Mouse (Mus musculus) forebrain, embryonic 13.5 days (tissue): Measurements from ENCODE around the gene Gpa33. TPM values are rescaled to one million over a fixed set of nuclear protein-coding genes. Genes with fewer than 3 reads are reported as not detected.

Source experiments
- ATAC-seq: fragments of 200-750 bp; cut with Nextera tagmentation; 2 replicates; pipeline ENCODE4 v1.8.0; 2017
- H3K27ac ChIP-seq: fragments of 300-500 bp; sonication (generic); 2 replicates; pipeline ENCODE4 v1.5.1; 2015; ENCODE audit warnings: inconsistent platforms, mild to moderate bottlenecking, moderate library complexity
- H3K27me3 ChIP-seq: fragments of 300-500 bp; sonication (generic); 2 replicates; pipeline ENCODE4 v1.6.1; 2015; ENCODE audit warnings: mild to moderate bottlenecking, inconsistent platforms
- H3K36me3 ChIP-seq: fragments of 300-500 bp; sonication (generic); 2 replicates; pipeline ENCODE4 v1.6.1; 2015; ENCODE audit warnings: mild to moderate bottlenecking, inconsistent platforms; ENCODE audit not compliant: poor library complexity, severe bottlenecking
- H3K4me1 ChIP-seq: fragments of 300-500 bp; sonication (generic); 2 replicates; pipeline ENCODE4 v1.6.1; 2015; ENCODE audit warnings: inconsistent platforms
- H3K4me2 ChIP-seq: fragments of 300-500 bp; sonication (generic); 2 replicates; pipeline ENCODE4 v1.6.1; 2015; ENCODE audit warnings: inconsistent platforms, mild to moderate bottlenecking, moderate library complexity
- H3K4me3 ChIP-seq: fragments of 300-500 bp; sonication (generic); 2 replicates; pipeline ENCODE4 v1.5.1; 2015; ENCODE audit warnings: mild to moderate bottlenecking, inconsistent platforms
- H3K9ac ChIP-seq: fragments of 300-500 bp; sonication (generic); 2 replicates; pipeline ENCODE4 v1.6.1; 2015; ENCODE audit warnings: mild to moderate bottlenecking, inconsistent platforms
- H3K9me3 ChIP-seq: fragments of 300-500 bp; sonication (generic); replicated peaks from 2 replicates; pipeline ENCODE4 v1.6.1; 2016; ENCODE audit warnings: inconsistent platforms
- WGBS: fragments of 180-500 bp; shearing (Covaris S2); methylation state at CpG from one replicate; pipeline ENCODE4 v1.1.7; 2015; 5-methylcytosine and 5-hydroxymethylcytosine counted together
- polyA plus RNA-seq: library from polyadenylated mRNA; unstranded; fragments of >200 nt; fragmentation: Nextera tagmentation; extraction: Ambion mirVana; gene quantifications from 2 replicates; pipeline ENCODE4 v1.2.1, GENCODE M21; 2015

Gpa33 gene
- polyA plus RNA-seq, 1 experiment from 2014 or later: not detected

DNA sequence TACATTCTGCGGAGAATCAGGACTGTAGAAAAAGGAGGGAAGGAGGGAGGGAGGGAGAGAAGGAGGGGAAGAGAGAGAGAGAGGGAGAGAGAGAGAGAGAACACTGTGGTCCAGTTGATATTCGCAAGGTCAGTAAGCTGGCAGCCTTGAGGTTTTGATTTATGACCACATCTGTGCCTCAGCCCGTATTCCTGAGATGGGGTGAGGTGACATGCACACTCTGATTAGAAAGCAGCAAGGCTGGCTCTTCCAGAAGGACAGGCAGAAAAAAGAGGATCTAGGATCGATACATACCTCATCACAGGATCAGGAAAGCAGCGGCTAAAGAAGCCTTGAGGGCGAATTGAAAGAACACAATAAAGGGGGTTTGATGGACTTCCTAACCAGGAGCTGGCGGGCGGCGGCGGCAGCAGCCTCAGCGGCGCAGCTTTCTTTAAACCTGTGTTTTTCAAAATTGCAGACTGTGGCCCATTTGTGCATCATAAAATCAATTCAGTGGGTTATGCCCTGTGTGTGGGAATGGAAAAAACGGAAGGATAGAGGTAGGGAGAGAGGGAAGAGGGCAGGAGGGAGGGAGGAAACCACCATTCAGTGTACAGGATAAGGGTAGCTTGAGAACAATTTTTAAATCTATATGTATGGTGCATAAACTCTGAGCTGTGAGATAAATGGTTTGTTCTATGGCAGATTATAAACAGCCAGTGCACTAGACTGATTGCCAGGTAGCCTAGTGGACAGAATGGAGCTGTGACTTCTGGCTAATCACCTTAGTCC is 12.0 kb upstream of the Gpa33 start:
- no peak for ATAC-seq
- 52% methylated on average over 13 of the region's 13 CpGs for WGBS
- Histone ChIP-seq H3K27me3 (no peaks in the 10 kb centered on the region), H3K9me3 (no peaks in the 10 kb centered on the region; the same call in 1 of the 2 replicates), H3K27ac (no peak overlapping the region), H3K9ac (no peak overlapping the region), H3K4me2 (no peak overlapping the region), H3K4me3 (no peak overlapping the region), H3K4me1 (no peaks in the 10 kb centered on the region), H3K36me3 (no peaks in the 10 kb centered on the region)

GRCm38 (mm10) chr1:166122114-166122513 is 7.9 kb upstream of the Gpa33 start:
- Histone ChIP-seq H3K9me3 (no peaks in the 10 kb centered on the region; the same call in 1 of the 2 replicates), H3K9ac (no peak overlapping the region), H3K4me2 (no peak overlapping the region), H3K27ac (no peak overlapping the region), H3K4me3 (no peak overlapping the region), H3K4me1 (no peaks in the 10 kb centered on the region), H3K27me3 (no peaks in the 10 kb centered on the region), H3K36me3 (no peaks in the 10 kb centered on the region)
- WGBS: 85% methylated on average over 7 of the region's 7 CpGs
- ATAC-seq: no peak

DNA sequence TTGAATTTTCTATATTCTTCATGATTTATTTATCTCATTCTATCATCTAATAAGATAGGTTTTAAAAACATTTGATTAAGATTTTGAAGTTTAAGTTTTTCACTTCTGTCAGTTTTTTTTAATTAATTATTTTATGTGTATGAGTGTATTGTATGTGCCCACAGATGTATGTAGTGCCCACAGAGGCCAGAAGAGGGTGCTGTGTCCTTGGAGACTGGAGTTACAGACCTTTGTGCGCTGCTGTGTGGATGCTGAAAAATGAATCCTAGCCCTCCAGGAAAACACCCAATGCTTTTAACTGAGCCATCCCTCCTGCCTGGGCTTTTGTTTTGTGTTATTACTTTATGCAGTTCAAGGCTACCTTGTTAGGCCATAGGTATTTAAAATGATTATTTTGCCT is 7.0 kb upstream of the Gpa33 start:
- no peak for ATAC-seq
- 92% methylated on average over 1 of the region's 1 CpGs for WGBS
- no peak overlapping the region for H3K9ac ChIP-seq
- no peak overlapping the region for H3K4me3 ChIP-seq
- no peaks in the 10 kb centered on the region; the same call in 1 of the 2 replicates for H3K9me3 ChIP-seq
- no peaks in the 10 kb centered on the region for H3K4me1 ChIP-seq
- H3K27me3 ChIP-seq: no peaks in the 10 kb centered on the region
- H3K36me3 ChIP-seq: no peaks in the 10 kb centered on the region
- H3K27ac ChIP-seq: no peak overlapping the region
- no peak overlapping the region for H3K4me2 ChIP-seq

DNA sequence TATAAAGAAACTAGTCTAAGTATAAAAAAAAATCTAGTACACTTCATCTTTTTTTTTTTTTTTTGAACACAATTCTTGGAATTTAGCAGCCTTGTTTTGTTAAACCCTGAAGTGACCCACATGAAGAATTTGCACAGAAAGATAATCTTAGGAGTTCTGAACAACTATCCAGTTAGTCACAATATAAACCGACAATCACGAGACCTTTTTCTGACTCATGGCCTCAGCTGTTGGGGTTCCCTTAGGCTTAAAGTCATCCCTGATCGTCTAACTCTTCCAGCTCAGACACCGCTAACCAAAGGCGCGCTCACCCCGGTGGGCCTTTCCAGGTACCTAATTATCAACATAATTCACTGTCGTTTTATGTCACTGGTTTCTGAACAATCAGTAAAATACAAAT is 6.3 kb upstream of the Gpa33 start:
- Histone ChIP-seq H3K27ac (no peak overlapping the region), H3K4me3 (no peak overlapping the region), H3K36me3 (no peaks in the 10 kb centered on the region), H3K9me3 (no peaks in the 10 kb centered on the region; the same call in 1 of the 2 replicates), H3K27me3 (no peaks in the 10 kb centered on the region), H3K4me1 (no peaks in the 10 kb centered on the region), H3K4me2 (no peak overlapping the region), H3K9ac (no peak overlapping the region)
- ATAC-seq: no peak
- WGBS: 92% methylated on average over 8 of the region's 8 CpGs

- H3K27me3 ChIP-seq: no peaks in the 10 kb centered on the region
- H3K4me1 ChIP-seq: no peaks in the 10 kb centered on the region
- H3K36me3 ChIP-seq: no peaks in the 10 kb centered on the region
- ATAC-seq: no peak
- no peak overlapping the region for H3K4me2 ChIP-seq
- H3K9ac ChIP-seq: no peak overlapping the region
- H3K4me3 ChIP-seq: no peak overlapping the region
- WGBS: 62% methylated on average over 8 of the region's 8 CpGs
- no peaks in the 10 kb centered on the region; the same call in 1 of the 2 replicates for H3K9me3 ChIP-seq
- H3K27ac ChIP-seq: no peak overlapping the region
Observed at GRCm38 (mm10) chr1:166124932-166125593, 5.0 kb upstream of the Gpa33 start.

DNA sequence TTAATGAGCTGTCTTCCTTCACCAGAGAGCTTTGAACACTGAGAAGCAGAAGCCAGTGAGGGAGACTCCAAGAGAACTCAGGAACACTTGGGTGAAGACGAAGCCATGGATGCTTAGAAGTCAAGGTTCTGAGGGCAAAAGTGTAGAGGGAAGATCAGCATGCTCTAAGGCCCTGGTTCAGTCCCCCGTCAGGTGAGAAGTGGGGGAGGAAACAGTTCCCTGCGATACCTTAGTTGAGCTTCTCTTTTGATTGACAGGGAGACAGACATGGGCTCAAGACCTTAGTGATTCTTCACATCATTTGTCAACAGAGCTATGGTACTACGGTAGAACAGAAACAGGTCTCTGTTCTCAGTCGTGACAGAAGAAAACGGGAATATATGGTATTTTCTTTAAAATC is 3.7 kb upstream of the Gpa33 start:
- Histone ChIP-seq H3K36me3 (no peaks in the 10 kb centered on the region), H3K9me3 (no peaks in the 10 kb centered on the region; the same call in 1 of the 2 replicates), H3K4me3 (no peak overlapping the region), H3K27me3 (no peaks in the 10 kb centered on the region), H3K4me2 (no peak overlapping the region), H3K9ac (no peak overlapping the region), H3K27ac (no peak overlapping the region), H3K4me1 (no peaks in the 10 kb centered on the region)
- WGBS: 95% methylated on average over 6 of the region's 6 CpGs
- ATAC-seq: no peak

DNA sequence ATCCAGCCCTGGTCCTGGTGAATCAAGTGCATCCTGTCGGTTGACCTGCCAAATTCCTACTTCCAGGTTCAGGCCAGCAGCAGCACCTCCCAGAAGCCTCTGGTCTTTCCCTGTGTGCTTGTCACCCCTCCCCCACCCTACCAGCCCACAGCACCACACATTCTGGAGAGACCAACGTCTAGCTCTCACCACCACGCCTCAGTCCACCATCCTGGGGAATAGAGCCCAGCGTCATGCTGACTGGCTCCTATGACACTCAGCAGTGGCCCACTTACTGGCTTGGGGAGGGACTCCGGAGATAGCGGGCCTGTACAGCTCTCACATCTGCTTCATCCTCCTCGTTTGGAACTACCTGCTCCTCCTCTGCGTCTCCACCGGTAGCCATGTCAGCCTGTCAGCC is 3.2 kb upstream of the Gpa33 start:
- Histone ChIP-seq H3K9ac (no peak overlapping the region), H3K4me1 (no peaks in the 10 kb centered on the region), H3K27me3 (no peaks in the 10 kb centered on the region), H3K4me2 (no peak overlapping the region), H3K4me3 (no peak overlapping the region), H3K9me3 (no peaks in the 10 kb centered on the region; the same call in 1 of the 2 replicates), H3K27ac (no peak overlapping the region), H3K36me3 (no peaks in the 10 kb centered on the region)
- 81% methylated on average over 9 of the region's 9 CpGs for WGBS
- no peak for ATAC-seq

DNA sequence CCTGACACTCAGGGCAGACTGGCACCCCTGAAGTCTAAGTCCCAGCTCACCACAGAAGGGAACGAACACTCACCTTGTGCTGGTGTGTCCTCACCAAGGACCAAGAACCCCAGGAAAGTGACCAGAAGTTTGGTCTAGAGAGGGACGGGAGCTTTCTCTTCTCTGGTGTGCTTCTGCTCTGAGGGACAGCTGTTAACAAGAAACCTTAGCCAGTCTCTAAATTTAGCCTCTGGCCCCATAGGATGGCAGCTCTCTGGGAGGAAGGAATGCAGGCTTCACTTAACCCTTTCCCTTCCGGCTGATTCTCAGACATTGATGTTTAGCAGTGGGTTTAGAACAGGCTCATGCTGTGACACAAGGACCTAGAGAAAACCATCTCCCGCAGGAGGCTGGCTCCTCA is 2.3 kb upstream of the Gpa33 start, which contains the start of gene Dusp27:
Gene Dusp27 (minus strand): TSS at position 204 of the 400 bp plus-strand sequence.
- Histone ChIP-seq H3K9me3 (no peaks in the 10 kb centered on the region; the same call in 1 of the 2 replicates), H3K4me1 (no peaks in the 10 kb centered on the region), H3K4me2 (no peak within 1 kb of the TSS), H3K4me3 (no peak within 1 kb of the TSS), H3K36me3 (no peaks in the 10 kb centered on the region), H3K27me3 (no peaks in the 10 kb centered on the region), H3K27ac (no peak within 1 kb of the TSS), H3K9ac (no peak within 1 kb of the TSS)
- ATAC-seq: no peak
- WGBS: 58% methylated on average over 4 of the region's 4 CpGs

GRCm38 (mm10) chr1:166128551-166128950 is 1.5 kb upstream of the Gpa33 start:
- H3K9me3 ChIP-seq: no peaks in the 10 kb centered on the region
- H3K27me3 ChIP-seq: no peaks in the 10 kb centered on the region
- 88% methylated on average over 5 of the region's 5 CpGs for WGBS
- H3K27ac ChIP-seq: no peak overlapping the region
- ATAC-seq: no peak
- no peaks in the 10 kb centered on the region for H3K36me3 ChIP-seq
- no peak overlapping the region for H3K4me3 ChIP-seq
- no peak overlapping the region for H3K4me2 ChIP-seq
- H3K9ac ChIP-seq: no peak overlapping the region
- H3K4me1 ChIP-seq: no peaks in the 10 kb centered on the region

DNA sequence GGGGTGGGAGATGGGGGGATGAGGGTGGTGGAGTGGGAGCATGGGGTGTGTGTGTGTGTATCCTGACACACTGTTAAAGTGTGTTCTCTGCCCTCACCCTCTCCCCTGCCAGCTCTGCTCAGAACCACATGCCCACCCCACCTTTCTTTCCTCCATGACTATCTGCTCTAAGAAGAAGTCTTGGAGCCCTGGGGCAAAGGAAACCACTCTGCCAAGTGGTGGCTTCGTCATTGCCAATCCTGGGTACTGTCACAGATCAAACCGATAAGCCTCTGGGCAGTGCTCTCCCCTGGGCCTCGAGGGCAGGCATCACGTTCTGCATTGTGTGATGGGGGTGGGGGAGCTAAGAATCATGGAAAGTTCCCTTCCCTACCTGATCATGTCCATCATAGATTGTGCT is 2.3 kb downstream of the Gpa33 start:
- Histone ChIP-seq H3K4me3 (no peak overlapping the region), H3K9me3 (no peaks in the 10 kb centered on the region), H3K9ac (no peak overlapping the region), H3K4me1 (no peaks in the 10 kb centered on the region), H3K36me3 (no peaks in the 10 kb centered on the region), H3K27ac (no peak overlapping the region), H3K27me3 (no peaks in the 10 kb centered on the region), H3K4me2 (no peak overlapping the region)
- WGBS: 69% methylated on average over 4 of the region's 4 CpGs
- ATAC-seq: no peak

GRCm38 (mm10) chr1:166135091-166135740 is 5.2 kb downstream of the Gpa33 start:
- H3K9me3 ChIP-seq: no peaks in the 10 kb centered on the region
- no peak overlapping the region for H3K27ac ChIP-seq
- H3K4me3 ChIP-seq: no peak overlapping the region
- H3K9ac ChIP-seq: no peak overlapping the region
- H3K4me1 ChIP-seq: peaks cover 14% of the 10 kb centered on the region
- no peaks in the 10 kb centered on the region for H3K27me3 ChIP-seq
- no peak overlapping the region for H3K4me2 ChIP-seq
- WGBS: 39% methylated on average over 5 of the region's 5 CpGs
- no peak for ATAC-seq
- H3K36me3 ChIP-seq: no peaks in the 10 kb centered on the region

GRCm38 (mm10) chr1:166137244-166137938 is 7.4 kb downstream of the Gpa33 start:
- WGBS: 88% methylated on average over 7 of the region's 7 CpGs

More at GRCm38 (mm10) chr1:166137244-166137938, 7.4 kb downstream of the Gpa33 start:
- H3K4me3 ChIP-seq: no peak overlapping the region
- no peak for ATAC-seq
- H3K27me3 ChIP-seq: no peaks in the 10 kb centered on the region
- no peaks in the 10 kb centered on the region for H3K36me3 ChIP-seq
- no peak overlapping the region for H3K9ac ChIP-seq
- H3K4me2 ChIP-seq: no peak overlapping the region
- peaks cover 14% of the 10 kb centered on the region for H3K4me1 ChIP-seq
- H3K27ac ChIP-seq: no peak overlapping the region
- H3K9me3 ChIP-seq: no peaks in the 10 kb centered on the region
